Mouse (Mus musculus): ENCODE data around the gene Ccn2.
"Not testable (repeated sequence)": the region's sequence is repeated elsewhere in the genome, so short reads cannot be mapped to it uniquely, and the experiment has no call there.

The Ccn2 gene

DNA sequence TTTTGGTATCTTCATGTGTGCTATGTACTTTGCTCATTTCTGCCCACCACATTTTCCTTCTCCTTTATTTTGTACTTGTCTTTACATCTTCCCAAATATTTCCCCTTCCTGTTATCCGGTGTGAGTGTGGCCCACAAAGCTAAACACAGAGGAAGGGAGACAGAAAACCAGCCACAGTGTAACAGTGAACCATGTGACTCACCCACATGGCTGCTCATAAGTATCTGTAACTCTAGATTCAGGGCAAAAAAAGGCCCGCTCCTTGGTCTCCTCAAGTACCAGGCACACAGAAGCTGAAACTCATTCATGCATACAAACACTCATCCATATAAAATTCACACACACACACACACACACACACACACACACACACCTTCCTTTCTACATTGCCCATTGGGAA is 7.8 kb downstream of the Ccn2 start:
- DNase-seq (ENCODE audit: low spot score in 2 of 2), result no peak

DNA sequence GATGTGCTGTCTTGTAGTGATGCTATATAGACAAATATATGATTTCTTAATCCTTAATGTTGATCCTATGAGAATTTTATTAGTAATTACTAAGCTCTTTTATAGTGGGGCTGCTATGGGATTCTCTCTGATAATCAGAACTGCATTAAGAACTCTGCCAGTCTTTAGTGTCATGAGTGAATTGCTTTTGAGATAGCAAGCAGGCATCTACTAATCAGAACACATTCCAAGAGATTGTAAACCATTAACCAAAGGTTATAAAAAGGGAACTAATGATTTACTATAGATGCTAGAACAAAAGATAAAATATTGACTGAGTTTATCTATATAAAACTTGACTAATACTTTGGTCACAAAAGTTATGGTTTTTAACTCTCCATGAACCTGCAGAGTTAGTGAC is 8.5 kb downstream of the Ccn2 start:
- no peak for DNase-seq (ENCODE audit: low spot score in 2 of 2)

- no peak for DNase-seq (ENCODE audit: low spot score in 2 of 2)
Measured at GRCm38 (mm10) chr10:24609146-24609545, 13.9 kb downstream of the Ccn2 start.

DNA sequence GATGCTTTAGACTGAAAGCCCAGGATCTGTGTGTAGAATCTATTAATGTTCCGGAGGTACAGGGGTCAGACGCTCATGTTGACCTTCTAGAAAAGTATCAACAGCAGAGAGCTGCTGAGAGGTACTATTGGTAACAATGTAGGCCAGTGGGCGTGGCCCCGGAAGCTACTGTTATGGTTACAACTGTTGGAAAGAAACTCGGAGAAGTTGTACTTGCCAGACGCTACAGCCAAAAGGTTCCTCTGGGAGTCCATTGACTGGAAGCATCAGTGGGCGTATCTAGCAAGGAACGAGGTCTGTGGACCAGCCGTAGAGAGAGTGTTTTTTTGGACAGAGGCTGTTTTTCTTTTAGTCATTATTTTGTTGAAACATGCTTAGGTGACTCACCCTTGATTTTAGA is 14.5 kb downstream of the Ccn2 start:
- no peak for DNase-seq (ENCODE audit: low spot score in 2 of 2)

DNA sequence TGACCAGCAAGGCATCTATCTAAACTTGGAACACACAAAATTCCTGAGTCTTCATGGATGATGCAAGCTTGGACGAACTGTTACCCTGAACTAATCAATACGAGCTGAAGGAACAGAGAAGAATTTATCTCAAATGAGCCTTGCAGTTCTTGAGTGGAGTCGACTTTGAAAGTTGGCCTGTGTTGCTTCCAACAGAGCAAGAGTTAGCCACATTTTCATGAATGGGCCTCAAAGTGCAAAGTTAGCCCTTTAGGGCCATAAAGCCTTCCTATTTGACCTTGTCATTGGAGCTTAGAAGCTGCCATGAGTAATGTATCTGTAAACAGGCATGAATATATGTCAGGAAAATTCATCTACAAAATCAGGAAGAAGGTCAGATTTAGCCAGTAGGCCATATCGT is 19.5 kb downstream of the Ccn2 start:
- DNase-seq (ENCODE audit: low spot score in 2 of 2), result no peak

- DNase-seq (ENCODE audit: low spot score in 2 of 2), result no peak
Measured at GRCm38 (mm10) chr10:24615799-24616198, 20.6 kb downstream of the Ccn2 start.

- DNase-seq (ENCODE audit: low spot score in 2 of 2), result not testable (repeated sequence)
Measured at GRCm38 (mm10) chr10:24616572-24616971, 21.3 kb downstream of the Ccn2 start.

GRCm38 (mm10) chr10:24621572-24621971 is 26.3 kb downstream of the Ccn2 start:
- peak; percentile 43 to 50 for DNase-seq (ENCODE audit: low spot score in 2 of 2)

DNA sequence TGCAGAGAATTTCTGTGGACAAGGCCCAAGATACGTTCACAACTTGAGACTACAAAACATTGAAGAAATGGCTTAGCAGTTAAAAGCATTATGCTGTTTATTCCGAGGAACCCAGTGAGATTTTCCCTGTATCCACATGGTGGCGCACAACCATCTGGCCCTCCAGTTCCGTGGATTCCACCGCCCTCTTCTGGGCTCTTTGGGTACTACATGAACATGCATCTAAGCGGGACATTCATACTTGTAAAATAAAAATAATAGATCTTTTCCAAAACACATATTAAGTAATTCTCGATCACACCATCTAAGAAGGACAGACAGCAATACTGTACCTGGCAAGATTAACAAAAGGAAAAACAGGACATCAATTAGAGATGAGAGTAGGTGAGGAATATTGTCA is 27.3 kb downstream of the Ccn2 start:
- DNase-seq (ENCODE audit: low spot score in 2 of 2), result peak; percentile 60 to 72

DNA sequence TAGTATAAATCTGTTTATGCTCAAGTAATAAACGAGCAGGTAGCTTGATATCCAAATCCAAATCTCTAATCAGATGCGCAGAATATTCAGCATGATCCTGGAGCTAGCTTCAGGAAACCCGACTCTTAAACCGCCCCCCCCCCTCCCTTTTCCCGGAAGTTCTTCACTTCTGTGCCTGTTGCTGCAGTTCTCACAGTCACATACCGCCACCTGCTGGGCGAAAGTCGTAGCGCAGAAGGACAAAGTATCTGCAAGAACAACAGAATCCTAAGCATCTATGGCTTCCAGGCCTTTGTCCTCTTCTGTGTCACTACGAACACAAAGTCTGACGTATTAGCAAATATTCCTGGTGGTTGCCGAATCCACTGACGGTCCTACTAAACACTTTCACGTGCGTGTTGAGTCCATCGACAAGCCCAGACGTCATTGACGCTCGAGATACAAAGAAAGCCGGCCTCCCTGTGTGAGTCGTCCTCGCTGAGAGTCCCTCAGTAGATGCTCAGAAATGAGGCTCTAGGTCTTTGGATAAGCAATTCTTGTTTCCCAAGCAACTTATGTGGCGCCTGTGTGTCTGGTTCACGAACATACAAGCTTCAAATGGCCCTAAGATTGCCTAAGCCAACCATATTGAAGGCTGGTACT is 29.9 kb downstream of the Ccn2 start:
- DNase-seq (ENCODE audit: low spot score in 2 of 2), result peak; percentile 89 to 91

GRCm38 (mm10) chr10:24627262-24627661 is 32.0 kb downstream of the Ccn2 start:
- DNase-seq (ENCODE audit: low spot score in 2 of 2), result no peak

- DNase-seq (ENCODE audit: low spot score in 2 of 2), result no peak
Measured at GRCm38 (mm10) chr10:24628466-24628865, 33.2 kb downstream of the Ccn2 start.

GRCm38 (mm10) chr10:24629086-24629720 is 34.0 kb downstream of the Ccn2 start:
- DNase-seq (ENCODE audit: low spot score in 2 of 2), result no peak

DNA sequence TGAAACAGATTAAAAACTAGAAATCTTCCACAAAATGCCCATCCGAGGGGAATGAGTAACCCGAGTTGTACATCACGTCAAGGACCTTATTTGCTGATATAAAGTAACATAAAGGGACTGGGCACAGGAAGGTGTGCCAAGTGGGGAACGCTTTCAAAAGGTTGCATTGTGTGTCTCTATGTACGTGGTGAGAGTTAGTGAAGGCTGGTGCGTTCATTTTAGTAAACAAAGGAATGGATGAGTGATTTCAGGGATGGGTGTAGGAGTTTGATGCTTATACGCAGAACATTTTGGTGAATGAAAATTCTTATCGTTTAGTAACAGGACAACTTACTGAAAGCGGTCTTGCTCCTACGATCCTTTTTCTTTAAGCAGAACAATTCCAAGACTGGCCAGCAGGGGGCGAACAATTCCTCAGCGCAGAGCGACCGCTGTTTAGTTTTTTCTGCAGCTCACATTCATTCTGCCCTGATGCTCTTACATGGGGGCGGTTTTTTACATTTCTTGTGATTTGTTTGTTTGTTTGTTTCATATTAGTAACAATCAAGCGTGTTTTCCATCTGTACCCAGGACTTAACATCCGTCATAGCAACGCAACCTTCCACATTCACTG is 35.3 kb downstream of the Ccn2 start:
- DNase-seq (ENCODE audit: low spot score in 2 of 2), result peak; percentile 76 to 82

GRCm38 (mm10) chr10:24631122-24631521 is 35.9 kb downstream of the Ccn2 start:
- DNase-seq (ENCODE audit: low spot score in 2 of 2), result no peak

- DNase-seq (ENCODE audit: low spot score in 2 of 2), result no peak
Measured at GRCm38 (mm10) chr10:24634288-24634687, 39.0 kb downstream of the Ccn2 start.

- DNase-seq (ENCODE audit: low spot score in 2 of 2), result no peak
Measured at GRCm38 (mm10) chr10:24635331-24635815, 40.1 kb downstream of the Ccn2 start.

DNA sequence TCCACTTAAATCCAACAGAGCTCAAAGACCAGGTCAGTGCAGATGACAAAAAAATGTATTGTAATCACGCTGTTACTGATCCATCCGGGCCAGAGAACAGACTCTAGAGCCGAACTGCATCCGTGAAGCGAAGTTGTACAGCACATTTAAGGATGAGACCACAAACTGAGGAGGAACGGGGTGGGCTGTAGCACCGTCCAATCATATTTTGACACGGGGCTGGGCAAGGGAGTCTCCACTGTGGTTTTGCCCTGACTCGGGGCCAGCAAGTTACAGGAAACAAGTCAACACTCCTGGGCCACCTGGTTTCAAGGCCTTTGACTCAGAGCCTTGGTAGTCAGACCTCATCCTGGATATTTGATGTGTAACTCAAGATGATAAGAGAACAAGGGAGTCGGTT is 40.6 kb downstream of the Ccn2 start:
- DNase-seq (ENCODE audit: low spot score in 2 of 2), result no peak

DNA sequence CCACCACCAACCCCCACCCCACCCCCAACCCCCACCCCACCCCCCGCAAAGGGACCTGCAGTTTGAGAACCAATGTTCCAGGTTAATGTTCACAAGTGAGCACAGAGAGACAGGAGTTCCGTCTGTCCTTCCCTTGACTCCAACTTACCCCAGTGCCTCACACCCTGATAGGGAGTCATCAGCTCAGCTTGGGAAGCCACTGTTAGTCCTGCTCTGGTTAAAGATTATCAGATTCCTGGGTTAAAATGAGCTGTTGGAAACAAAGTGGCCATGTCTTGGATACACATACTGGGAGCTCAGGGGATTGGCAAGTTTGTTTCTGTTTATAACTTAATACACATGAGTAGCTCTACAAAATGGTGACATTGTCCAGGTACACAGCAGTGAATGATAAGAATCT is 41.7 kb downstream of the Ccn2 start:
- DNase-seq (ENCODE audit: low spot score in 2 of 2), result no peak

DNA sequence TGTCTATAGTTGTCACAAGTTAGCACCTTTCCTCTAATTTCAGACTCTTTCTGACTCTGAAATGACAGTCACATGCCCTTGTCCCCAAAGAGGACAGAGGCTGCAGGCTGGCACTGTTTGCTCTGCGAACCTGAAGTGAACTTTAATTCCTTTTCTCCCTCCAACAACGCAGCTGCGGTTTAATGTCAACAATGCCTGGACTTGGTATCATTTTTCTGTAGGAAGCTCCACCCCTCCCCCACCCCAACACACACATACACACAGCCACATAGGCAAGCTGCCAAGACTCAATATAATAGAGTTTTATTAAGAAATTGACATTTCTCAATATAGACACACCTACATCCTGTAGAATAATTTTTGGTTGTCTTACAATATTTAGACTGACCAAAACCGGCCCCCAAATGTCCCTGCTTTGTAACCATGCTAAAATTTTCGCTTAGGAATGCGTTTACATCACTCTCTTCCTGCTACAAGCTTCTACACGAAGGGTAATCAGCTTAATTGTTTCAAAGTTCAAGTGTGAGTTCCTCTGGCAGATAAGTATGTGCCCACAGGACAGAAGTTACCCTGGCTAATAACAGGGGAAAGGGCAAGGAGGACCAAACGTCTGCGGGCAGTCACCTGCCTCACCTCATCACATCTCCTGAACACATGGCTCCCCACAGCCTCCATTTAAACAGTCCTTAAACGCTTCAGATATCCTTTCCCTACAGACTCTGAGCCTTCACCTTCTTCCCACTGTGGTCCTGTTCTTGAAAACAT is 43.2 kb downstream of the Ccn2 start:
- no peak for DNase-seq (ENCODE audit: low spot score in 2 of 2)

DNA sequence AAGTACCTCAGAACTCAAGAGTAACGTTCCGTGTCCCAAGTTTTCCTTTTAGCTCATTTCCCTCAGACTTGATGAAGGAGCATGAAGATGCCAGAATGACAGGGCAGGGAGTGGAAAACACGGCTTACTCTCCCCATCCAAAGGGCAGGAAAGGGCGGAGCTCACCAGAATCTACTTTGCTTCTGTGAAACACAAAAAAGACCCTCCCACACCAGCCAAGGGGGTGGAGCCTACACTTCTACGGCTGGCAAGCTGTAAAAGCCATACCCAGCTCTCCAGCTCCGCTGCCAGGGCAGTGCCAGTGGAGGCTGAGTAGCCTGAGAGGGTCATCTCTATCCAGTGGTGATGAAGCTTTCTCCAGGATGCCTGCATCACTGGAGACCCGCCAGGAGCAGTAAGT is 44.4 kb downstream of the Ccn2 start:
- no peak for DNase-seq (ENCODE audit: low spot score in 2 of 2)

DNA sequence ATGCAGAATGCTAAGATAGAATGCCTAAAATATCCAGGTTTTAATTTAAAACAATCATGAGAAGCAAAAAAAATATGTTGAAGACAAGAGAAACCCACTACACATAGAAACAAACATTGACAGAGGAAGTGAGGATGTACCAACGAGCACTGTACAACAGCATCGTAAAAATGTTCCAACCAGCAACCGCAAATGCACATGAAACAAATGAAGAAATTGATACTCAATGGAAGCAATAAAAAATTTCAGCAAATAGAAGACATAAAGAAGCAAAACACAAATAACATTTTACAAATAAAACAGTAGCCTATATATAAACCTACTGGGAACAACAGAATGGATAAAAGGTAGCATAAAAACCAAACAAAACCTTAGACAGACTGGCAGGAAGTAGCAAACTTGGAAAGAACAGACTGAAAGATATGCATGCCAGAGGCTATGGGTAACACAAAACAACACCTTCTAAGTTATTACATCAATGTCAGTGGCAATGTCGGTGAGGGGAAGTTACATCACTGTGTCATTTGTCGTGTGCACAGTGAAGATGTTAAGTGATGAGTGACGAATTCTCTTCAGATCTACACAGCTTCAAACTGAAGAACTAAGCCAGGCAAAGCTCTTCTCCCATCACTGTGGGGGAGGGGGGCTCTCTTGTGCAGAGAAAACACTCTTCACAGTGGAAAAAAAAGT is 45.1 kb downstream of the Ccn2 start:
- DNase-seq (ENCODE audit: low spot score in 2 of 2), result no peak

Data from cerebellum, postnatal 4 days (tissue).